Comparison of ENCODE assay signal across 9 mouse cellular contexts in the genomic region with DNA sequence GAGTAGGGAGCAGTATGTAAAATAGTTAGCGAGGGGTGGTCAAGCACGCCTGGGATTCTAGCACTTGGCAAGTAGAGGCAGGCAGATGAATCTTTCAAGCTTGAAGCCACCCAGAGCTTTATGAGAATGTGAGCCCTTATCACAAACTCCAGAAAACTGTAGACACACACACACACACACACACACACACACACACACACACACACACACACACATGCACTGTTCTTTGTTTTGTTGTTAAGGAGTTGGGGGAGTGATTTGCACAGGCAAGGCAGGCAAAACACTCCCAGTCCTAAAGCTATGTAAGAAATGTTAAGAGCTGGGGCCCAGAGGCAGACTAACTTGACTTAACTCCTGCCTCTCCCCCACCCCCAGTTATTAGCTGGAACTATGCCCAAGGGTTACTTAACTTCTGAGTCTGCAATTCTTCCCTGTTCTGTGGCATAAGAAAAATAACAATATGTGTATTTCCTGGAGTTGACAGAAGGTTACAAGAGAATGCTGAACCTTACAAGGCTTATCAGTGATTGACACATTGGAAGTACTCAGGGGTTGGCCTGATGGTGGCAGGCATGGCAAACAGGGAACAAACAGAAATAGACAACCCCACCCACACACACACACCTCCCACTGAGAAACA. TPM values are rescaled to one million over a fixed set of nuclear protein-coding genes. Genes with fewer than 3 reads are reported as not detected.
DNase-seq lines count a peak whose midpoint lies in the region; ATAC-seq and TF ChIP-seq lines count a peak whose summit lies in the region.
"Had no signal": no experiment of that assay in that cellular context is flagged by ENCODE, and none has a peak within 500 bp of the region (broad histone marks: within the 10 kb centered on the region; RNA-seq: fewer than 3 reads in every experiment).

No protein-coding gene starts in this region.

- H3K9ac ChIP-seq in lung, embryonic 14.5 days = no peak overlapping the region; the same call in 1 of the 2 replicates
- no peak overlapping the region for H3K9ac ChIP-seq in forebrain, embryonic 14.5 days (ENCODE audit: low read length)

- WGBS in lung, embryonic 14.5 days = 28% methylated on average over 2 of the region's 2 CpGs
- 42% methylated on average over 2 of the region's 2 CpGs for WGBS in forebrain, embryonic 14.5 days

- peak; percentile 81 for ATAC-seq in erythroid progenitor cell, adult 5-6 weeks (replicated peaks; ENCODE audit: low FRiP score, poor library complexity, severe bottlenecking)
- ATAC-seq in lung, embryonic 14.5 days (ENCODE audit: insufficient read depth) = peak; percentile 86
- ATAC-seq in forebrain, embryonic 14.5 days = no peak

- no peak overlapping the region for H3K4me3 ChIP-seq in lung, embryonic 14.5 days (ENCODE audit: low read depth, low read length)
- no peak overlapping the region for H3K4me3 ChIP-seq in forebrain, embryonic 14.5 days (ENCODE audit: low read depth, low read length)

- peak overlapping the region; percentile 55 for H3K27ac ChIP-seq in lung, embryonic 14.5 days (ENCODE audit: low read depth)
- H3K27ac ChIP-seq in forebrain, embryonic 14.5 days (ENCODE audit: low read depth, low read length) = no peak overlapping the region

- TF ChIP-seq CTCF in lung, embryonic 14.5 days (IDR thresholded peaks at IDR 0.05; ENCODE audit: low read depth) = no peak

- DNase-seq in layer of hippocampus, adult 18-20 months (ENCODE audit: low spot score in 2 of 2) = peak; percentile 19 to 75
- no peak for DNase-seq in layer of hippocampus, postnatal 36 days
- DNase-seq in kidney, adult 8-10 months = peak; percentile 19 to 48
- peak; percentile 85 for DNase-seq in lung, embryonic 14.5 days
- DNase-seq in urinary bladder, postnatal 25 days (ENCODE audit: low spot score) = peak; percentile 20
- DNase-seq in thymus, postnatal 36 days = no peak
- DNase-seq in forebrain, embryonic 14.5 days (ENCODE audit: low spot score) = no peak

- H3K36me3 ChIP-seq in lung, embryonic 14.5 days (ENCODE audit: insufficient read depth) = no peaks in the 10 kb centered on the region
- no peaks in the 10 kb centered on the region for H3K36me3 ChIP-seq in forebrain, embryonic 14.5 days (ENCODE audit: control insufficient read depth, insufficient read depth, low read length)

- no peaks in the 10 kb centered on the region for H3K9me3 ChIP-seq in lung, embryonic 14.5 days (ENCODE audit: low read depth, low read length)
- no peaks in the 10 kb centered on the region for H3K9me3 ChIP-seq in forebrain, embryonic 14.5 days (replicated peaks; ENCODE audit: control insufficient read depth, low read length)

- H3K27me3 ChIP-seq in lung, embryonic 14.5 days (ENCODE audit: insufficient read depth, low read length) = no peaks in the 10 kb centered on the region
- H3K27me3 ChIP-seq in forebrain, embryonic 14.5 days (replicated peaks; ENCODE audit: control insufficient read depth, insufficient read depth, low read length) = no peaks in the 10 kb centered on the region
- H3K27me3 ChIP-seq: CH12.LX had no signal

- H3K4me2 ChIP-seq in lung, embryonic 14.5 days = peak overlapping the region; percentile 36
- H3K4me2 ChIP-seq in forebrain, embryonic 14.5 days (ENCODE audit: low read length) = no peak overlapping the region

- peaks cover 20% of the 10 kb centered on the region for H3K4me1 ChIP-seq in lung, embryonic 14.5 days (ENCODE audit: insufficient read depth)
- H3K4me1 ChIP-seq in forebrain, embryonic 14.5 days (ENCODE audit: control insufficient read depth, insufficient read depth, low read length) = no peaks in the 10 kb centered on the region

RNA-seq across cellular contexts. Expression of gene Mylk3, which starts 6.9 kb away (rescaled TPM):
- total RNA-seq in layer of hippocampus, adult 18-20 months (2021) = 1 to 10 TPM; 3.5 to 4.0 TPM
- total RNA-seq in layer of hippocampus, postnatal 36 days (2021) = 1 to 10 TPM; 1.6 to 2.0 TPM
- 38.2 and 58.7 TPM in 2 replicates for total RNA-seq in erythroid progenitor cell, adult 5-6 weeks (2015; ENCODE audit: low replicate concordance)
- 150 and 159 TPM in 2 replicates for total RNA-seq in erythroid progenitor cell, adult 5-6 weeks (2017; ENCODE audit: low replicate concordance)
- polyA plus RNA-seq in lung, embryonic 14.5 days (2014; fragmentation: Nextera tagmentation; extraction: Ambion mirVana) = 0.82 and 2.8 TPM in 2 replicates
- 0.60 and 0.63 TPM in 2 replicates for polyA plus RNA-seq in forebrain, embryonic 14.5 days (2014; fragmentation: Nextera tagmentation; extraction: Ambion mirVana)

RNA-seq across cellular contexts. Expression of gene 4921524J17Rik, which starts 53.4 kb away (rescaled TPM):
- total RNA-seq in layer of hippocampus, adult 18-20 months (2021) = 10 to 100 TPM; 13.6 to 16.9 TPM
- 10 to 100 TPM; 16.8 to 17.1 TPM for total RNA-seq in layer of hippocampus, postnatal 36 days (2021)
- 10.5 and 21.8 TPM in 2 replicates for total RNA-seq in erythroid progenitor cell, adult 5-6 weeks (2015; ENCODE audit: low replicate concordance)
- total RNA-seq in erythroid progenitor cell, adult 5-6 weeks (2017; ENCODE audit: low replicate concordance) = 5.3 and 11.7 TPM in 2 replicates
- 35.0 and 40.0 TPM in 2 replicates for polyA plus RNA-seq in lung, embryonic 14.5 days (2014; fragmentation: Nextera tagmentation; extraction: Ambion mirVana)
- polyA plus RNA-seq in forebrain, embryonic 14.5 days (2014; fragmentation: Nextera tagmentation; extraction: Ambion mirVana) = 64.7 and 71.6 TPM in 2 replicates

Comparison
In these comparisons a context has a peak if more than half of its experiments do, and no peak if none do; other contexts are left out.
1. DNase-seq: peak in layer of hippocampus, adult 18-20 months (2 of 2), kidney, adult 8-10 months (2 of 2), lung, embryonic 14.5 days (single experiment) and urinary bladder, postnatal 25 days (single experiment); none in layer of hippocampus, postnatal 36 days (0 of 2), thymus, postnatal 36 days (0 of 2) and forebrain, embryonic 14.5 days (single experiment).
2. RNA of gene Mylk3, which starts 6.9 kb away (total RNA-seq): 38.2 to 159 TPM in erythroid progenitor cell, adult 5-6 weeks; 3.5 to 4.0 TPM in layer of hippocampus, adult 18-20 months and 1.6 to 2.0 TPM in layer of hippocampus, postnatal 36 days; every median in the first group is over 4 times any median in the second.